Comparison of ENCODE assay signal across 25 mouse cellular contexts in genomic region chr6:122604260-122604659, GRCm38 (mm10). TPM values are rescaled to one million over a fixed set of nuclear protein-coding genes. Genes with fewer than 3 reads are reported as not detected.
DNase-seq lines count a peak whose midpoint lies in the region; ATAC-seq and TF ChIP-seq lines count a peak whose summit lies in the region.
"Had no signal": no experiment of that assay in that cellular context is flagged by ENCODE, and none has a peak within 500 bp of the region (broad histone marks: within the 10 kb centered on the region; RNA-seq: fewer than 3 reads in every experiment).

No protein-coding gene starts in this region.

- peak in 1 of 2 experiments; percentile 32; a peak in 1 of 4 replicates for TF ChIP-seq POLR2A in MEL (IDR thresholded peaks at IDR 0.05; ENCODE audit: control insufficient read depth in 1 of 2, insufficient read depth in 1 of 2, low read depth in 1 of 2, low read length in 2 of 2, poor library complexity in 1 of 2)

- H3K27me3 ChIP-seq in liver, embryonic 15.5 days = no peaks in the 10 kb centered on the region
- no peaks in the 10 kb centered on the region for H3K27me3 ChIP-seq in MEL (ENCODE audit: control insufficient read depth in 1 of 2, insufficient read depth in 2 of 2, low read length in 2 of 2)
- H3K27me3 ChIP-seq in liver, postnatal 0 days (ENCODE audit: insufficient read depth, low read length) = no peaks in the 10 kb centered on the region
- H3K27me3 ChIP-seq in splenic B cell, adult 2 months (ENCODE audit: control insufficient read depth, insufficient read depth, low read length, poor library complexity, severe bottlenecking) = no peaks in the 10 kb centered on the region
- H3K27me3 ChIP-seq in midbrain, embryonic 16.5 days (ENCODE audit: control insufficient read depth, insufficient read depth, low read depth, low read length) = no peaks in the 10 kb centered on the region
- H3K27me3 ChIP-seq: forebrain, embryonic 15.5 days had no signal

- no peak for TF ChIP-seq CTCF in MEL (IDR thresholded peaks at IDR 0.05 in 2 of 3, conservative IDR thresholded peaks at IDR 0.05 in 1 of 3; ENCODE audit: control insufficient read depth in 1 of 3, insufficient read depth in 1 of 3, low read depth in 2 of 3, low read length in 3 of 3, poor library complexity in 1 of 3, severe bottlenecking in 1 of 3)
- TF ChIP-seq CTCF in liver, postnatal 0 days (IDR thresholded peaks at IDR 0.05; ENCODE audit: low read depth) = no peak

- H3K9ac ChIP-seq in liver, embryonic 15.5 days = no peak overlapping the region
- no peak overlapping the region for H3K9ac ChIP-seq in MEL (ENCODE audit: control insufficient read depth, low read depth, low read length, poor library complexity, severe bottlenecking)
- no peak overlapping the region for H3K9ac ChIP-seq in liver, postnatal 0 days (replicated peaks)
- H3K9ac ChIP-seq in midbrain, embryonic 16.5 days (ENCODE audit: low read depth, low read length) = no peak overlapping the region
- H3K9ac ChIP-seq: forebrain, embryonic 15.5 days had no signal

- peaks cover 13% of the 10 kb centered on the region for H3K4me1 ChIP-seq in liver, embryonic 15.5 days (replicated peaks)
- H3K4me1 ChIP-seq in MEL (ENCODE audit: control insufficient read depth in 1 of 2, insufficient read depth in 2 of 2, low read length in 2 of 2) = peaks cover 5 to 19% of the 10 kb centered on the region in 2 experiments
- peaks cover 11% of the 10 kb centered on the region for H3K4me1 ChIP-seq in liver, postnatal 0 days (ENCODE audit: insufficient read depth)
- H3K4me1 ChIP-seq in midbrain, embryonic 16.5 days (ENCODE audit: control insufficient read depth, insufficient read depth, low read length) = peaks cover 5% of the 10 kb centered on the region; the same call in 1 of the 2 replicates

- TF ChIP-seq EP300 in MEL (IDR thresholded peaks at IDR 0.05; ENCODE audit: low read depth in 1 of 2, low read length in 2 of 2) = no peak
- no peak for TF ChIP-seq EP300 in liver, postnatal 0 days (IDR thresholded peaks at IDR 0.05; ENCODE audit: low read depth)

- no peaks in the 10 kb centered on the region for H3K9me3 ChIP-seq in liver, embryonic 15.5 days (replicated peaks)
- H3K9me3 ChIP-seq in MEL (replicated peaks; ENCODE audit: insufficient read depth, low read length) = no peaks in the 10 kb centered on the region
- H3K9me3 ChIP-seq in liver, postnatal 0 days (ENCODE audit: low read length) = no peaks in the 10 kb centered on the region
- H3K9me3 ChIP-seq in midbrain, embryonic 16.5 days (replicated peaks; ENCODE audit: control insufficient read depth, low read length, poor library complexity, severe bottlenecking) = no peaks in the 10 kb centered on the region
- H3K9me3 ChIP-seq: forebrain, embryonic 15.5 days; G1E had no signal

- H3K27ac ChIP-seq in liver, embryonic 15.5 days (replicated peaks) = peak overlapping the region; percentile 33
- H3K27ac ChIP-seq in MEL (ENCODE audit: control insufficient read depth, low read depth, low read length) = peak overlapping the region; percentile 57
- peak overlapping the region; percentile 55; the same call in 1 of the 2 replicates for H3K27ac ChIP-seq in liver, postnatal 0 days (ENCODE audit: low read depth)
- no peak overlapping the region for H3K27ac ChIP-seq in midbrain, embryonic 16.5 days (ENCODE audit: low read length)
- H3K27ac ChIP-seq: forebrain, embryonic 15.5 days; hindbrain, postnatal 0 days had no signal

- no peak for DNase-seq in liver
- peak; percentile 72 for DNase-seq in MEL (ENCODE audit: low read depth, low spot score)
- DNase-seq in liver, postnatal 0 days = no peak
- peak; percentile 49 for DNase-seq in splenic B cell, adult 2 months (ENCODE audit: low read depth, low spot score)
- no peak for DNase-seq in right cerebral cortex, adult 2 months (ENCODE audit: low spot score in 2 of 2)
- DNase-seq: cerebellum, adult 11 months; cerebellum, postnatal 36 days; heart, postnatal 4 days; kidney, adult 2 months; kidney, postnatal 25 days; lung, postnatal 36 days; thymus, postnatal 4 days had no signal

- H3K36me3 ChIP-seq in liver, embryonic 15.5 days (replicated peaks) = no peaks in the 10 kb centered on the region
- H3K36me3 ChIP-seq in MEL (ENCODE audit: control insufficient read depth in 1 of 2, insufficient read depth in 2 of 2, low read length in 2 of 2) = peaks cover 0 to 21% of the 10 kb centered on the region in 2 experiments; a peak in 3 of 4 replicates
- peaks cover 7% of the 10 kb centered on the region for H3K36me3 ChIP-seq in liver, postnatal 0 days (replicated peaks; ENCODE audit: insufficient read depth, low read length)
- H3K36me3 ChIP-seq in splenic B cell, adult 2 months (ENCODE audit: control insufficient read depth, insufficient read depth, low read length, poor library complexity, severe bottlenecking) = no peaks in the 10 kb centered on the region
- no peaks in the 10 kb centered on the region for H3K36me3 ChIP-seq in midbrain, embryonic 16.5 days (ENCODE audit: control insufficient read depth, insufficient read depth, low read length)
- H3K36me3 ChIP-seq: forebrain, embryonic 15.5 days had no signal

- TF ChIP-seq RAD21 in MEL (IDR thresholded peaks at IDR 0.05; ENCODE audit: low read depth, low read length) = no peak

- H3K4me3 ChIP-seq in liver, embryonic 15.5 days (replicated peaks) = no peak overlapping the region
- H3K4me3 ChIP-seq in MEL (ENCODE audit: control insufficient read depth in 1 of 2, insufficient read depth in 1 of 2, low read depth in 2 of 2, low read length in 2 of 2) = no peak overlapping the region
- no peak overlapping the region for H3K4me3 ChIP-seq in liver, postnatal 0 days (ENCODE audit: low read depth, low read length)
- H3K4me3 ChIP-seq in midbrain, embryonic 16.5 days (ENCODE audit: low read depth, low read length) = no peak overlapping the region
- H3K4me3 ChIP-seq: erythroblast, embryonic 14.5 days; forebrain, embryonic 15.5 days had no signal

- ATAC-seq in liver, embryonic 15.5 days (ENCODE audit: insufficient read depth) = no peak
- ATAC-seq in liver, postnatal 0 days = no peak
- ATAC-seq in midbrain, embryonic 16.5 days = no peak
- ATAC-seq: forebrain, embryonic 15.5 days had no signal

- no peak overlapping the region for H3K4me2 ChIP-seq in liver, embryonic 15.5 days
- no peak overlapping the region for H3K4me2 ChIP-seq in liver, postnatal 0 days (ENCODE audit: low read depth, low read length)
- no peak overlapping the region for H3K4me2 ChIP-seq in midbrain, embryonic 16.5 days (ENCODE audit: low read length)
- H3K4me2 ChIP-seq: forebrain, embryonic 15.5 days had no signal

- peaks cover 24% of the 10 kb centered on the region for H3K79me2 ChIP-seq in MEL (ENCODE audit: control insufficient read depth, insufficient read depth, low read length, poor library complexity)

TF ChIP-seq in MEL, 35 proteins besides CTCF, POLR2A, EP300 and RAD21 (continues in another document):
- TF ChIP-seq CHD1 (IDR thresholded peaks at IDR 0.05; ENCODE audit: low read depth, low read length) = no peak
- no peak for TF ChIP-seq RCOR1 (IDR thresholded peaks at IDR 0.05; ENCODE audit: low read depth, low read length)
- TF ChIP-seq ZNF384 (IDR thresholded peaks at IDR 0.05; ENCODE audit: low read depth, low read length) = no peak
- TF ChIP-seq ZMIZ1 (IDR thresholded peaks at IDR 0.05; ENCODE audit: low read depth, low read length) = no peak
- TF ChIP-seq POLR2AphosphoS2 (IDR thresholded peaks at IDR 0.05; ENCODE audit: low read length) = no peak; the same call in 1 of the 2 replicates
- no peak for TF ChIP-seq GATA1 (IDR thresholded peaks at IDR 0.05; ENCODE audit: low read depth, low read length)
- no peak for TF ChIP-seq NELFE (IDR thresholded peaks at IDR 0.05; ENCODE audit: low read depth, low read length)
- TF ChIP-seq ELF1 (IDR thresholded peaks at IDR 0.05; ENCODE audit: low read depth, low read length) = peak; percentile 65; the same call in 1 of the 2 replicates
- no peak for TF ChIP-seq NRF1 (IDR thresholded peaks at IDR 0.05; ENCODE audit: insufficient read depth, low read depth, low read length, poor library complexity, severe bottlenecking)
- no peak for TF ChIP-seq MAFK (IDR thresholded peaks at IDR 0.05; ENCODE audit: borderline replicate concordance, low read depth, low read length)
- no peak for TF ChIP-seq TAL1 (IDR thresholded peaks at IDR 0.05; ENCODE audit: low read length)

RNA-seq across cellular contexts. Expression of gene Apobec1, which starts 2.0 kb away (rescaled TPM):
- 4.6 and 5.2 TPM in 2 replicates for polyA plus RNA-seq in liver, embryonic 15.5 days (2015; fragmentation: Nextera tagmentation; extraction: Ambion mirVana)
- 4.5 and 4.9 TPM in 2 replicates for total RNA-seq in MEL (2012; rRNA removed)
- polyA plus RNA-seq in MEL (2012; ENCODE audit: insufficient read depth in 1 of 2, insufficient read length in 2 of 2, low read depth in 1 of 2, low replicate concordance in 2 of 2, missing spikeins in 1 of 2) = 1 to 10 TPM in 1 of 2 experiments, not detected in 1; 5.8 TPM
- 11.9 and 12.3 TPM in 2 replicates for polyA plus RNA-seq in liver, postnatal 0 days (2015; fragmentation: Nextera tagmentation; extraction: Ambion mirVana)
- polyA plus RNA-seq in midbrain, embryonic 16.5 days (2015; fragmentation: Nextera tagmentation; extraction: Ambion mirVana) = 0.66 and 1.7 TPM in 2 replicates
- polyA plus RNA-seq: erythroblast, embryonic 14.5 days had no signal

RNA-seq across cellular contexts. Expression of gene Gdf3, which starts 5.6 kb away (rescaled TPM):
- 1.2 and 1.6 TPM in 2 replicates for polyA plus RNA-seq in liver, embryonic 15.5 days (2015; fragmentation: Nextera tagmentation; extraction: Ambion mirVana)
- 39.6 and 42.8 TPM in 2 replicates for total RNA-seq in MEL (2012; rRNA removed)
- polyA plus RNA-seq in MEL (2012; ENCODE audit: insufficient read depth in 1 of 2, insufficient read length in 2 of 2, low read depth in 1 of 2, low replicate concordance in 2 of 2, missing spikeins in 1 of 2) = 10 to 100 TPM in 1 of 2 experiments, not detected in 1; 50.2 TPM
- 0.47 and 1.0 TPM in 2 replicates for polyA plus RNA-seq in liver, postnatal 0 days (2015; fragmentation: Nextera tagmentation; extraction: Ambion mirVana)
- 0.09 TPM in 1 of 2 replicates, not detected in the other for polyA plus RNA-seq in midbrain, embryonic 16.5 days (2015; fragmentation: Nextera tagmentation; extraction: Ambion mirVana)
- total RNA-seq: heart, postnatal 4 days; layer of hippocampus, postnatal 10 days; left cerebral cortex, postnatal 10 days had no signal
- polyA plus RNA-seq: embryonic facial prominence, embryonic 11.5 days; erythroblast, embryonic 14.5 days; forebrain, embryonic 15.5 days; kidney, adult 2 months had no signal

RNA-seq across cellular contexts. Expression of gene Dppa3, which starts 21.9 kb away (rescaled TPM):
- not detected in 2 replicates for polyA plus RNA-seq in liver, embryonic 15.5 days (2015; fragmentation: Nextera tagmentation; extraction: Ambion mirVana)
- not detected in 2 replicates for total RNA-seq in MEL (2012; rRNA removed)
- polyA plus RNA-seq in MEL (2012; ENCODE audit: insufficient read depth in 1 of 2, insufficient read length in 2 of 2, low read depth in 1 of 2, low replicate concordance in 2 of 2, missing spikeins in 1 of 2) = not detected
- polyA plus RNA-seq in liver, postnatal 0 days (2015; fragmentation: Nextera tagmentation; extraction: Ambion mirVana) = 0.16 TPM in 1 of 2 replicates, not detected in the other
- polyA plus RNA-seq in midbrain, embryonic 16.5 days (2015; fragmentation: Nextera tagmentation; extraction: Ambion mirVana) = not detected in 2 replicates
- total RNA-seq: G1E; heart, postnatal 4 days; hindbrain, postnatal 0 days; layer of hippocampus, postnatal 10 days; left cerebral cortex, postnatal 10 days had no signal
- polyA plus RNA-seq: embryonic facial prominence, embryonic 11.5 days; erythroblast, embryonic 14.5 days; forebrain, embryonic 15.5 days; G1E; gonadal fat pad, adult 2 months; hindbrain, postnatal 0 days; kidney, adult 2 months; midbrain, embryonic 14.5 days had no signal

RNA-seq across cellular contexts. Expression of gene Aicda, which starts 50.7 kb away (rescaled TPM):
- not detected in 2 replicates for polyA plus RNA-seq in liver, embryonic 15.5 days (2015; fragmentation: Nextera tagmentation; extraction: Ambion mirVana)
- 0.13 TPM in 1 of 2 replicates, not detected in the other for total RNA-seq in MEL (2012; rRNA removed)
- under 1 TPM in 1 of 2 experiments, not detected in 1; 0.03 TPM for polyA plus RNA-seq in MEL (2012; ENCODE audit: insufficient read depth in 1 of 2, insufficient read length in 2 of 2, low read depth in 1 of 2, low replicate concordance in 2 of 2, missing spikeins in 1 of 2)
- polyA plus RNA-seq in liver, postnatal 0 days (2015; fragmentation: Nextera tagmentation; extraction: Ambion mirVana) = 0.06 TPM in 1 of 2 replicates, not detected in the other
- polyA plus RNA-seq in midbrain, embryonic 16.5 days (2015; fragmentation: Nextera tagmentation; extraction: Ambion mirVana) = 0.24 and 0.31 TPM in 2 replicates
- total RNA-seq: G1E; heart, postnatal 4 days; layer of hippocampus, postnatal 10 days; left cerebral cortex, postnatal 10 days had no signal
- polyA plus RNA-seq: embryonic facial prominence, embryonic 11.5 days; erythroblast, embryonic 14.5 days; G1E; gonadal fat pad, adult 2 months; heart, embryonic 14.5 days; kidney, adult 2 months; testis, adult 2 months had no signal

Comparison
In these comparisons a context has a peak if more than half of its experiments do, and no peak if none do; other contexts are left out.
1. DNase-seq: peak in MEL (single experiment) and splenic B cell, adult 2 months (single experiment); none in liver (single experiment), liver, postnatal 0 days (single experiment) and right cerebral cortex, adult 2 months (0 of 2).